Mouse (Mus musculus) v-Abl transformed pro-B cells (cell line): Measurements from ENCODE around the gene Esrrg.

ENCODE experiments used
- in situ Hi-C, 2 experiments: fragments of 400-800 bp; cut with MboI; formaldehyde crosslinking; loops; one replicate each; pipeline ENCODE4 v1.15.1; 2025; ENCODE audit not compliant: unreplicated experiment in 2 of 2

Gene Esrrg

GRCm38 (mm10) chr1:188207421-188207820 is 598.8 kb downstream of the Esrrg start:
- in situ Hi-C loops = no loop called here

- in situ Hi-C loops = no loop called here
These were observed 600.4 kb downstream of the Esrrg start for GRCm38 (mm10) chr1:188209025-188209424.

- in situ Hi-C loops = no loop called here
These were observed 606.5 kb downstream of the Esrrg start for GRCm38 (mm10) chr1:188214885-188215611.

DNA sequence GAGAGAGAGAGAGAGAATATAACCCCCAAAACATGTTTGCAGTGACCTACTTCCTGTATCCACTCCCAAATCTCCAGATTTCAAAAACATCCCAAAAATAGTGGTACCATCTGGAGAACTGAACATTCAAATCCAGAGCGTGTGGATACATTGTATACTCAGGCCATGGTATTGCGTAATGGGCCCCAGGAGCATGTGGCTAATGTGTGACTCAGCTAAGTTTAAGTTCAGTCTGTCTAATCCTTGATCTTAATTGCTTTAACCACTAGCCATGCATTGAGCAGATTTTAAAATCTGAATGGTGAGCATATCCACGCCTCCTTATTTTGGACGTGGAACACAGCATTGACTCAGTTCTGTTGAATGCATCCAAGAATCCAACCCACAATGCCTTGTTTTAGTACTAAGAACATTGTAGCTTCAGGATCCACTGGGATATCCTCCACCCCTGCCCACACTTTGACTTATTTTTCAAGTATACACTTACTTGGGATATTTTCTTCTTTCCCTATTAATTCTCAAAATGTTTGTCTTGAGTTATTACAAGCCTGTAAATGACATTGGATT is 612.7 kb downstream of the Esrrg start:
- in situ Hi-C loops = no loop called here

GRCm38 (mm10) chr1:188233036-188233724 is 624.6 kb downstream of the Esrrg start:
- in situ Hi-C loops = no loop called here

GRCm38 (mm10) chr1:188238636-188239035 is 630.0 kb downstream of the Esrrg start:
- in situ Hi-C loops = no loop called here

DNA sequence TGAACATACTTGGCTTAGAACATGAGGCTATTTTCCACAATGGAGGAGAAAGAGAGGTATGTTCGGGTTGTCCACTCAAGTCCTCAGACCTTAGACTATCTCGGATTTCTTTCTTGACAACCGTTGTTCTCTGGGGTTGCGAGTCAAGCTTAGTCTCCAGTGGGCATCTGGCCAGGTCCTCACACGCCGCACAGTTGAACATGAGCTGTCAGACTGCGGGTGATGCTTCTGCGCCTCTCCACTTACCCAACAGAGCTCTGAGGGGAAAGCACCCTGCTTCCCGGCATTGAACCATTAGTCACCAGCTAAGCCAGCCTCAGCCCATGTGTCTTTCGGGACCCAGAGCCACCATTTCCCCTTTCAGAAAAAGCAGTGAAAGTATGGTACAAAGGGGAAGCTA is 633.2 kb downstream of the Esrrg start:
- in situ Hi-C loops = no loop called here

- in situ Hi-C loops = no loop called here
These were observed 648.9 kb downstream of the Esrrg start for GRCm38 (mm10) chr1:188257500-188257899.

- in situ Hi-C loops = no loop called here
These were observed 651.9 kb downstream of the Esrrg start for GRCm38 (mm10) chr1:188260259-188261107.

- in situ Hi-C loops = no loop called here
These were observed 653.5 kb downstream of the Esrrg start, which contains the start of gene Ush2a for GRCm38 (mm10) chr1:188261903-188262682. Gene Ush2a, plus strand, starts transcription at chr1:188262023.
